Mouse (Mus musculus): ENCODE data around the gene Mxra8. TPM values are rescaled to one million over a fixed set of nuclear protein-coding genes. Genes with fewer than 3 reads are reported as not detected.

The Mxra8 gene
- total RNA-seq, 1 experiment from 2014 or later: not detected

GRCm38 (mm10) chr4:155833234-155833633, 6.2 kb upstream of the Mxra8 start:
- no peak for ATAC-seq (replicated peaks; ENCODE audit: low read depth, poor library complexity, severe bottlenecking)

DNA sequence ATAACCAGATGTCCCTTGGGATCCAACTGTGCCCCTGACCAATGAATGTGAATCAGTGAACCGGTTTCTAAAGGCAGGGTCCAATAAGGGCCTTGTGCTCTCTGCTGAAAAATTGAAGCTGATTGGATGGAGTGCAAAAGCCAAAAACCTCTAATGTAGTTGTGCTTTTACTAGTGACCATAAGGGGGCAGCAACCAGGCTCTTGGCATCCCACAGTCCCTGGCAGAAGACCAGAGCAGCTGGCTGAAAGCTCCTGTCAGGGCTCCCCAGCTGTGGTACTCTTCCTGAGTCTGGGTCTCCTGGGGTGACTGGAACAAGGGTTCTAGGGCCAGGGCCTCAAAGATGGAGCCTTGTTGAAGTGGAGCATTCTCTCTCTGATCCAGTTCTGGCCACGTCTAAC, 5.6 kb upstream of the Mxra8 start:
- ATAC-seq (replicated peaks; ENCODE audit: low read depth, poor library complexity, severe bottlenecking): peak; percentile 48

- peak; percentile 37 for ATAC-seq (replicated peaks; ENCODE audit: low read depth, poor library complexity, severe bottlenecking)
Measured at GRCm38 (mm10) chr4:155837404-155838010, 2.0 kb upstream of the Mxra8 start.

GRCm38 (mm10) chr4:155838187-155839153, 1.0 kb upstream of the Mxra8 start:
- ATAC-seq (replicated peaks; ENCODE audit: low read depth, poor library complexity, severe bottlenecking): no peak

DNA sequence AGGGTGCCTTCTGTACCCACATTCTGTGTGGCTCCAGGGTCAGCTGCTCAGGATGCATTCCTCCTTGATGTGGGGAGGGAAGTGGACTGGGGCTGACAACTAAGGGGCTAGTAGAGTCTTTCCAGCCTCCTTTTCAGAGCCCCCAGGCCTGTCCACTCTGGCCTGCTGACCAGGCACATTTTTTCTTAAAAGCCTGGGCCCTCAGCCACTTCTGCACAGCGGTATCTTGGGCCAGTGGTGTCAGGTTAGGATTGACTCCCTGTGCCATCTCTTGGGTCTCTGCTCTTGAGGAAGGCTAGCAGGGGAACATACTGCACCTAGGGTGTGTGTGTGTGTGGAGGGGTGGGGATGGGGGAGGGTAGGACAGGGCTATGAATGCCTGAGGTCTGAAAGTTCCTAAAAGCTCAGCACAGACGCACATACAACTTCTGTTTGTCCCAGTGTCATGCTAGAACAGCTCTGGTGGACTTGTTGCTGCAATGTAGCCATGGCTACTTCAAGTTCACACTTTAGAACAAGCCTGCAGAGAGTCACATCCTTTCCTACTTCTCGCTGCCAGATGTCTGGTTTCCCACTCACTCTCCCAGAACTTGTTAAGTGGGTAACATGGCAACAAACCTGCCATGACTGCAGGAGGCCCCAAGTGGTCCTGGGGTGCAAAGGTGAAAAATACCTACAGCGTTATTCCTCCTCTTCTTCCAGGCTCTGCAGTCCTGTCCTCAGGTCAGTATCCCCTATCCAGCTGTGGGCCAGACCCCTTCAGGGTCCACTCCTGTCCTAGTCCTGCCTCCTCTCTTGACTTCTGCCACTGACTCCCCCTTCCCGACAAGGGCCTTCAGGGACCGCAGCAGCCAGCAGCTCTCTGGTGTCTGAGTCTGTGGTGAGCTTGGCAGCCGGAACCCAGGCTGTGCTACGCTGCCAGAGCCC, 859 bp downstream of the Mxra8 start:
- ATAC-seq (replicated peaks; ENCODE audit: low read depth, poor library complexity, severe bottlenecking): no peak

- peak; percentile 64 for ATAC-seq (replicated peaks; ENCODE audit: low read depth, poor library complexity, severe bottlenecking)
Measured at GRCm38 (mm10) chr4:155841003-155841454, 1.5 kb downstream of the Mxra8 start.

GRCm38 (mm10) chr4:155841651-155842270, 2.3 kb downstream of the Mxra8 start:
- no peak for ATAC-seq (replicated peaks; ENCODE audit: low read depth, poor library complexity, severe bottlenecking)

DNA sequence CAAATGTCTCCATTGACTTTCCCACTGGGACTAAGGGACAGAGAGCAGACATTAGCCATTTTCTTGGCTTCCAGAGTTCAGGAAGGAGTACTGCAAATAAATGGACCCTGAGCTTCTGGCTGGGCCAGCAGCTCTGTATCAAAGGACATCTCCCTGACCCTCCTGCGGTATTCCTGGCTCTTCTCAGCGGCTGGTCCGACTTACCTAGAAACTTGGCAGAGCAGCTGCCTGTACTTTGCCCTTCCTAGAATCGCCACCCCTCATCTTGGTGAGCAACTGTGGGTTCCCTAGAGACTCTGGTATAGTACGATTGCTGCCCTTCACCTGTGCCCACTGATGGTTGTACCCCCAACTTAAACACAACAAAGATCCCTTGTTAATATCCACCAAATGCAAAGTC, 3.8 kb downstream of the Mxra8 start:
- no peak for ATAC-seq (replicated peaks; ENCODE audit: low read depth, poor library complexity, severe bottlenecking)

DNA sequence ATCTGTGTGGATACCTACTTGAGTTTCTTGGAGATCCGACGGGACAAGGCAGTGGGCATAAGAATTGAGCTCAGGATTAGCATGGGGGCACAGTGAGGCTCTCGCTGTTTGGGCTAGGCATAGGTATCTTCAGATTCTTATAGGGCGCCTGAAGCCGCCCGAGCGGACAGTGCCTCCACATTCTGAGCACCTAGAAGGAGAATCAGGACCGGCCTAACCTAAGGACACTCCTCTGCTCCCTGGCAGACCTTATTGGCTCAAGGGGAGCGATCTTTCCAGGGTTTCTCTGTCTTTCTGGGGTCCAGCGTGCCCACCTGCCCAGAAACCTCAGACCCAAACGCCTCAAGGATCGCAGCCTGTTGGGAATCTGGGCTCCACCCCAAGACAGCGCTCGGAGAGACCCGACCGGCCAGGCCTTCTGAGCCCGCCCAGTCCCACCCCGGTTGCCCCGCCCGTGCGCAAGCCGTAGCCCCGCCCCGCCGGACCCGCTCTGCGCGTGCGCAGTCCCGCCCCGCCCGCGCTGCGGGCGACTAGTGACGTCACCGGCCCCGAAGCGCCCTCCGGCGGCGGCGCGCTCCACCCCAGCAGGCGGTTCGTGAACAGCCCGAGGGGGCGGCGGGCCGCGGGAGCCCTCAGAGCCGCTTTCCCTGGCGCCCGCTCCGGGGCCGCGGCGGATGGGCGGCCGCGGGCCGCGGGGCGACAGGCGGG, 7.5 kb downstream of the Mxra8 start, which contains the start of gene Dvl1:
Dvl1 (plus strand) TSS at position 532 of the 708 bp plus-strand sequence.
- ATAC-seq (replicated peaks; ENCODE audit: low read depth, poor library complexity, severe bottlenecking): peak; percentile 71

DNA sequence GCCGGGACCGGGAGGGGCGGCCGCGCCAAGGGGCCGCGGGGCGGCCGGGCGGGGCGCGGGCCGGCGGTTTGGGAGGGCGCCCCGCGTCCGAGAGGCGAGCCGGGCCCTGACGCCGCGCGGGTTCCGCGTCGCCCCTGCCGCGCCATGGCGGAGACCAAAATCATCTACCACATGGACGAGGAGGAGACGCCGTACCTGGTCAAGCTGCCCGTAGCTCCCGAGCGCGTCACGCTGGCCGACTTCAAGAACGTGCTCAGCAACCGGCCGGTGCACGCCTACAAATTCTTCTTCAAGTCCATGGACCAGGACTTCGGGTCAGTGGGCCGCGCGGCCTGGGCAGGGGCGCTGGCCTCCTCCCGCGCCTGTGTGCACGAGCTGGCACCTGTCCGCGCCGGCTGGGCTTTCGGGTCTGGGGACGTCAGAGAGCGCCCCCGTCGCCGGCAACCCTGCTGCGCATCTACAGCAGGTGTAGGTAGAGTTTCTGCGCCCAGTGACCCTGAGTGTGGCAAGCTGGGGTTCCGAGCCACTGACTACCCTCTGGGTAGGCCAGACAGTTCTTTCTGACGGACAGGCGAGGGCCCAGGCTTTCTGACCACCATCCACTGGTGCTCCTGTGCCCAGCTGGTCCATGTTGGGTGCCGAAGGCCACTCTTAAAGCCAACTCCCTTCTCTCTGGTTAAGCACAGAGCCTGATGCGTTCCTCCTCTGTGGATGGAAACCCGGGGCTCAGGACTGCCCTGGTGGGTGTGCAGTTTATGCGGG, 8.3 kb downstream of the Mxra8 start:
- ATAC-seq (replicated peaks; ENCODE audit: low read depth, poor library complexity, severe bottlenecking): peak; percentile 21; the same call in 1 of the 2 replicates

- ATAC-seq (replicated peaks; ENCODE audit: low read depth, poor library complexity, severe bottlenecking): no peak
Measured at GRCm38 (mm10) chr4:155848434-155849095, 9.1 kb downstream of the Mxra8 start.

GRCm38 (mm10) chr4:155849391-155849790, 9.9 kb downstream of the Mxra8 start:
- no peak for ATAC-seq (replicated peaks; ENCODE audit: low read depth, poor library complexity, severe bottlenecking)

DNA sequence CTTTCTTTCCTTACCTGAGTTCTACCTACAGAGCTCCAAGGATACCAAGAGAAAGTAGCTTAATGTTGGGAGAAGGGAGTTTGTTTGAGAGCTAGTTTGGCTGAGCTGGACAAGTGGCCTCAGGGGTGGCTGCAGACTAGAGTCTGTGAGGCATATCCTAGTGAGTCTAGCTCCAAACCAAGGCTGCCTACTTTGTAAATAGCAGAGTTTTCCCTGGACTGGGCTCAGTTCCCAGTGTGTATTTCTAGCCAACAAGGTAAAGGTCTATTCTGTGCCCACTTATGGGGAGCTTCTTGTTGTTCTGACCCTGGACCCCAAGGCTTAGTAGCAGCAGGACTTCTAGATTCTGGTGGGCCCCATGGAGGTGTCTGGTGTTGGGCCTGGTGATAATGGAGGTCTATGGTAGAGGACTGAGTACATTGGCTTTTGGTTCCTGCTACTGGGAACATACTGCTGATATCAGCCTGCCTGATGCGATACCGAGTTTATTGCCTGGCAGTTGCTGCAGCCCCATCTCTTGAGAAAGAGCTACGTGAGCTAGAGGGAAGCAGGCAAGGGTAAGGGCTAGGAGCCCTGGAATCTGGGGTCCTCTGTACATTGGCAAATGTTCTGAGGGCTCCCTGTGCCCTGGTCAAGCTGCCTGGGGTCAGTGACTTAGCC, 10.4 kb downstream of the Mxra8 start:
- no peak for ATAC-seq (replicated peaks; ENCODE audit: low read depth, poor library complexity, severe bottlenecking)

DNA sequence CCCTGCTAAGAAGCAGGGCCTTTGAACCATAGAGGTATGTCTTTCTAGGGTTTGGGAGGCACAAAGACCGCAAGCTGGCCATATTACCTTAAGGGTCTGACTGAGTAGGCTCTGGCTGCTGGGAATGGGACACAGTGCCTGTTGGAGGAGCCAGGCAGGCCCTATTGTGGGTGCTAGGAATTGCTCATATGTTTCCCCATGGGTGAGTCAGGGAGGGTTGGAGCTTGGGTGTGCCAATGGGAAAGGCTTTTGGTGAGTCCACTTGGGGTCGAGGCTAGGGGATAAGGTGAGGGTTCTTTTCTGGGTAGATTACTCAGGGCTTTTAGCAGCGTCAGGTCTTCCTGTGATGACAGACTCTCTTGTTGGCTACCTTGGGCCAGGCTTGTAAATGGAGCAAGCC, 11.9 kb downstream of the Mxra8 start:
- ATAC-seq (replicated peaks; ENCODE audit: low read depth, poor library complexity, severe bottlenecking): no peak

GRCm38 (mm10) chr4:155851951-155852411, 12.5 kb downstream of the Mxra8 start:
- ATAC-seq (replicated peaks; ENCODE audit: low read depth, poor library complexity, severe bottlenecking): no peak

- ATAC-seq (replicated peaks; ENCODE audit: low read depth, poor library complexity, severe bottlenecking): no peak
Measured at GRCm38 (mm10) chr4:155853421-155853820, 13.9 kb downstream of the Mxra8 start.

- ATAC-seq (replicated peaks; ENCODE audit: low read depth, poor library complexity, severe bottlenecking): no peak
Measured at GRCm38 (mm10) chr4:155854991-155855390, 15.5 kb downstream of the Mxra8 start.

All from common myeloid progenitor, adult 5-6 weeks (primary cell).